Mouse (Mus musculus) left cerebral cortex, adult 9 months (tissue): ENCODE measurements around the gene Btbd7.
A peak's percentile ranks its signal among the peaks of the same experiment; 100 is the strongest.

Experiments
- DNase-seq, 2 experiments: peaks; one replicate each; pipeline ENCODE4 v3.0.0; 2022; ENCODE audit warnings: low spot score in 2 of 2

Btbd7 gene

GRCm38 (mm10) chr12:102733381-102733780, 144.9 kb downstream of the Btbd7 start:
- DNase-seq: peak in 1 of 2 experiments; percentile 49

- no peak for DNase-seq
These were observed 147.3 kb downstream of the Btbd7 start for GRCm38 (mm10) chr12:102730798-102731619.
